Mouse (Mus musculus): ENCODE results near the gene Wfdc15a. TPM values are rescaled to one million over a fixed set of nuclear protein-coding genes. Genes with fewer than 3 reads are reported as not detected.

Wfdc15a gene
- polyA plus RNA-seq, 1 experiment from 2014 or later = not detected

- Histone ChIP-seq H3K27me3 (no peaks in the 10 kb centered on the region), H3K9ac (no peak overlapping the region), H3K9me3 (no peaks in the 10 kb centered on the region), H3K4me3 (no peak overlapping the region), H3K36me3 (no peaks in the 10 kb centered on the region), H3K4me1 (replicated peaks) (no peaks in the 10 kb centered on the region), H3K4me2 (no peak overlapping the region), H3K27ac (replicated peaks) (no peak overlapping the region)
- 81% methylated on average over 5 of the region's 5 CpGs for WGBS
- ATAC-seq (ENCODE audit: low read depth) = no peak
These were observed 4.8 kb downstream of the Wfdc15a start for GRCm38 (mm10) chr2:164194959-164195630.

- Histone ChIP-seq H3K27me3 (no peaks in the 10 kb centered on the region), H3K36me3 (no peaks in the 10 kb centered on the region), H3K4me2 (no peak overlapping the region), H3K9ac (no peak overlapping the region), H3K4me3 (no peak overlapping the region), H3K9me3 (no peaks in the 10 kb centered on the region), H3K27ac (replicated peaks) (no peak overlapping the region), H3K4me1 (replicated peaks) (no peaks in the 10 kb centered on the region)
- no peak for ATAC-seq (ENCODE audit: low read depth)
These were observed 7.7 kb downstream of the Wfdc15a start for GRCm38 (mm10) chr2:164192279-164192678.

GRCm38 (mm10) chr2:164190576-164190975 is 9.4 kb downstream of the Wfdc15a start, which contains the start of gene Wfdc12:
Gene Wfdc12 (minus strand): TSS chr2:164190608.
- 87% methylated on average over 6 of the region's 6 CpGs for WGBS
- Histone ChIP-seq H3K4me3 (no peak within 1 kb of the TSS), H3K9ac (no peak within 1 kb of the TSS), H3K36me3 (no peaks in the 10 kb centered on the region), H3K27ac (replicated peaks) (no peak within 1 kb of the TSS), H3K4me2 (no peak within 1 kb of the TSS), H3K4me1 (replicated peaks) (no peaks in the 10 kb centered on the region), H3K27me3 (no peaks in the 10 kb centered on the region), H3K9me3 (no peaks in the 10 kb centered on the region)
- no peak for ATAC-seq (ENCODE audit: low read depth)

DNA sequence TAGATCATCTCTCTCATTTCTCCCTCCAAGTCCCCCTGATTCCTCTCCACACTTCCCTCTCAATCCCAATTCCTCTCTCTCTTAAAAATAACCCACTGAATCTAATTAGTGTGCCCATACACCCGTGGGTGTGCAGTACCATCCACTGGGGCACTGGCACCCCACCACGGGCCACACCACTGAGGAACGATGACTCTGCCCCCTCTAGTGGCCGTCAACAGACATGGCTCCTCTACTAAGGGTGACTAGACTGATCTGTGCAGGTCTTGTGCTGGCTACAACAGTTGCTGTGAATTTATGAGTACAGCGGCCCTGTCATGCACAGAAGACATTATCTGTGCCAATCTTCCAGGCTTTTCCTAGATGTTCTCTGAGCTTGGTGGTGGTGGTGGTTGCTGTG is 11.2 kb downstream of the Wfdc15a start:
- H3K27ac ChIP-seq (replicated peaks) = no peak overlapping the region
- H3K9me3 ChIP-seq = no peaks in the 10 kb centered on the region
- 34% methylated on average over 5 of the region's 5 CpGs for WGBS
- H3K4me2 ChIP-seq = no peak overlapping the region
- no peaks in the 10 kb centered on the region for H3K27me3 ChIP-seq
- H3K36me3 ChIP-seq = no peaks in the 10 kb centered on the region
- no peak for ATAC-seq (ENCODE audit: low read depth)
- no peak overlapping the region for H3K9ac ChIP-seq
- no peaks in the 10 kb centered on the region for H3K4me1 ChIP-seq (replicated peaks)
- H3K4me3 ChIP-seq = no peak overlapping the region

- H3K9me3 ChIP-seq = no peaks in the 10 kb centered on the region
- no peak for ATAC-seq (ENCODE audit: low read depth)
- no peak overlapping the region for H3K4me2 ChIP-seq
- H3K9ac ChIP-seq = no peak overlapping the region
- no peaks in the 10 kb centered on the region for H3K27me3 ChIP-seq
- H3K36me3 ChIP-seq = no peaks in the 10 kb centered on the region
- H3K4me3 ChIP-seq = no peak overlapping the region
- WGBS = 48% methylated on average over 9 of the region's 9 CpGs
- no peaks in the 10 kb centered on the region for H3K4me1 ChIP-seq (replicated peaks)
- H3K27ac ChIP-seq (replicated peaks) = no peak overlapping the region
These were observed 15.7 kb downstream of the Wfdc15a start for GRCm38 (mm10) chr2:164184145-164184719.

DNA sequence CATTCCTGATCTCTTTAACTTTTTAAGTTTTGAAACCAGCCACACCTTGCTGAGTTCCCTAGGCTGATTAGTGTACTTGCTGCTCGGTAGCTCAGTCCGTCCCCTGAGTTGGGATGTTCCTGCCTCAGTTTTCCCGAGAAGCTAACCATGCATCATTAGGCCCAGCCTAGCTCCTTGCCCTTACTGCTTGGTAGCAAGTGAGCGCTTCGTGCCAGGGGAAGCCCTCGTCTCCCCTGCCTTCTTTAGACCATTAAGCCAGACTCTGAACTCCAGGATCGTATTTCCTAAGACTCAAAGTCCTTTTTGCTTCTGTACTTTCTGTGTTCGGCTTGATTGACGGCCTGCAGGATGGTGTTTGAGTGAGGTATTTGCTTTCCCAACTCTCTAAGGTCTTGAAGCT is 16.6 kb downstream of the Wfdc15a start:
- H3K4me2 ChIP-seq = no peak overlapping the region
- no peak overlapping the region for H3K9ac ChIP-seq
- ATAC-seq (ENCODE audit: low read depth) = no peak
- WGBS = 79% methylated on average over 9 of the region's 9 CpGs
- H3K9me3 ChIP-seq = no peaks in the 10 kb centered on the region
- no peaks in the 10 kb centered on the region for H3K4me1 ChIP-seq (replicated peaks)
- no peak overlapping the region for H3K4me3 ChIP-seq
- H3K36me3 ChIP-seq = no peaks in the 10 kb centered on the region
- no peak overlapping the region for H3K27ac ChIP-seq (replicated peaks)
- no peaks in the 10 kb centered on the region for H3K27me3 ChIP-seq

DNA sequence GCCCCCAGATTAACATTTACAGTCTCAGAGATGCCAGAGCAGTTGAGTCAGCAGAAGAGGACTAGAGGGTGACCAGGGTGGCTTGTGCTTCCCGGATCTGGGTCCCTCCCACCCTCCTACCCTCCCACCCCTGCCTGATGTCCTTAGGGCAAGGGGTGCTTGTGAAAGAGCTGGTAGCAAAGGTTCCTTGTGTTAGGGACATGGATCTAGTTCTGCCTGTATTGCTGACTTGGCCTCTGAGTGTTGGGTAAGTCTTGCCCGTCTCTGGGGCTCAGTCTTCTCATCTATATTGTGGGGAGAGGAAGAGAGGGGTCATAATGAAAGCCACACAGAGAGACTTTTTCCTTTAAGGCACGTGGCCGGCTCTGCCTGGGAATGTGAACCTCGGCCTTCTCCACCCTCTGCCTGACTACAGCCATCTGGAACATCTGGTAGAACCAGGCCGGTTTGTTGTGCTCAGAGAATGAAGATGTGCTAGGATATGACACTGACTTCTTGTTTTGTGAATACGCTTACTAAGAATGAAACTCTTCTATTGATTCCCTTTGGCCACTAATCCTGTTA is 17.2 kb downstream of the Wfdc15a start, which contains the start of gene Wfdc5:
Gene Wfdc5 (minus strand): TSS at position 51 of the 564 bp plus-strand sequence.
- no peaks in the 10 kb centered on the region for H3K27me3 ChIP-seq
- WGBS = 80% methylated on average over 7 of the region's 7 CpGs
- H3K9ac ChIP-seq = no peak within 1 kb of the TSS
- no peaks in the 10 kb centered on the region for H3K9me3 ChIP-seq
- no peak within 1 kb of the TSS for H3K4me3 ChIP-seq
- ATAC-seq (ENCODE audit: low read depth) = no peak
- H3K4me1 ChIP-seq (replicated peaks) = no peaks in the 10 kb centered on the region
- no peaks in the 10 kb centered on the region for H3K36me3 ChIP-seq
- no peak within 1 kb of the TSS for H3K27ac ChIP-seq (replicated peaks)
- H3K4me2 ChIP-seq = no peak within 1 kb of the TSS

DNA sequence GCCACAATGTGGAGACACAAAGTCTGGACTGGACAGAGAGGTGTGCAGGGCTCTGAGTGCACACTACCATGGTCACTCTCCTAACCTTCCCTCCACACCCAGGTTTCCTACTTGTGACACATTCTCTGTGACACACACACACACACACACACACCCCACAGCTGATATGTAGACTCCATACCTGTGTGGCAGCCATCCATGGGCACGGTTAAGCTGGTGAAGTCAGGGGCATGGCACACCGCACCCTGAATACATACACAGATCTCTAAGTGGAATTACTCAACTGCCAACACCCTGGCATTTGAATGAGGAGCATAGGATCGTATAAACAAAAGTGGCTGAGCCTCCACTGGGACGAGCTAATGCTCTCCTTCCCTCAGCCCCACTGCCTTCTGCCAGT is 19.2 kb downstream of the Wfdc15a start:
- no peaks in the 10 kb centered on the region for H3K36me3 ChIP-seq
- no peak overlapping the region for H3K27ac ChIP-seq (replicated peaks)
- no peaks in the 10 kb centered on the region for H3K27me3 ChIP-seq
- no peak overlapping the region for H3K9ac ChIP-seq
- no peaks in the 10 kb centered on the region for H3K9me3 ChIP-seq
- H3K4me1 ChIP-seq (replicated peaks) = no peaks in the 10 kb centered on the region
- ATAC-seq (ENCODE audit: low read depth) = no peak
- 93% methylated on average over 4 of the region's 4 CpGs for WGBS
- no peak overlapping the region for H3K4me2 ChIP-seq
- no peak overlapping the region for H3K4me3 ChIP-seq

DNA sequence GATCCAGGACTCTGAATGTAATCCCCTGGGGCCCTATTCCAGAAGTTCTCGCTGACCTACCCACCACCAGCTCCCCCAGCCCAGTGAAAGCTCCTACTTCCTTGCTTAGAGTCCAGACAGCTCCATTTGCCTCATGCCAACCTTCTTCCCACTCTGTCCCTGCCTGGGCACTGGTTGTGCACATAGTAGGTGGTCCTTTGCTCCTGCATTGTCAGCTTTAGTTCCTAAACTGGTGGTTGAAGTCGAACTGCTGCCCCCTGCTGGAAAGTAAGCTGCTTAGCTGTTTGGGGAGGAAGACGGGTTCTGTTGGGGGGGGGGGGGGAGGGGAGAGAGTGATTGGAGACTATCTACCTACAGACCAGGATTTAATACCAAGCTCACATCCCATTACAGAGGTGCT is 19.8 kb downstream of the Wfdc15a start:
- Histone ChIP-seq H3K4me3 (no peak overlapping the region), H3K36me3 (no peaks in the 10 kb centered on the region), H3K9ac (no peak overlapping the region), H3K9me3 (no peaks in the 10 kb centered on the region), H3K4me1 (replicated peaks) (no peaks in the 10 kb centered on the region), H3K4me2 (no peak overlapping the region), H3K27me3 (0 out of 2 replicates have a peak, but pooled peaks cover under 1% of the 10 kb centered on the region), H3K27ac (replicated peaks) (no peak overlapping the region)
- no peak for ATAC-seq (ENCODE audit: low read depth)
- 28% methylated on average over 3 of the region's 3 CpGs for WGBS

DNA sequence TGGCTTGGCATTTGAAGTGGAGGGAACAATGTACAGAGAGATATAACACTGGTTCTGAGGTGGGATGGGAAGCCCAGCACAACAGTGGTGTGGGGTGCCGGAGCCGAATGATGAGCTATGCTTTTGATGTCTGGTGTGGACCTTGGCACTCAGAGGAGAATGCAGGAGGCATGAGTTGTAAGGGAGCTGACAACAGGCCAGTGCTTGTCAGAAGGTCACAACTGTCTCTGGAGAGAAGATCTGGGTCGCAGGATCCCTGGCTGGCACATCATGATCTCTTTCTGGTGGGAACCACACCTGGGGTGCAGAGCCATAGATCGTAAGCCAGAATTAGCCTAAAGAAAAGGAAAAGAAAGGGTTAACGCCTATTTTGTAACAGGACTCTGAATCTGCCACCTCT is 22.1 kb downstream of the Wfdc15a start:
- no peak for ATAC-seq (ENCODE audit: low read depth)
- H3K9me3 ChIP-seq = no peaks in the 10 kb centered on the region
- no peak overlapping the region for H3K27ac ChIP-seq (replicated peaks)
- WGBS = 84% methylated on average over 5 of the region's 5 CpGs
- H3K4me1 ChIP-seq (replicated peaks) = no peaks in the 10 kb centered on the region
- H3K36me3 ChIP-seq = no peaks in the 10 kb centered on the region
- H3K9ac ChIP-seq = no peak overlapping the region
- H3K4me2 ChIP-seq = no peak overlapping the region
- peaks cover 15% of the 10 kb centered on the region for H3K27me3 ChIP-seq
- H3K4me3 ChIP-seq = no peak overlapping the region

DNA sequence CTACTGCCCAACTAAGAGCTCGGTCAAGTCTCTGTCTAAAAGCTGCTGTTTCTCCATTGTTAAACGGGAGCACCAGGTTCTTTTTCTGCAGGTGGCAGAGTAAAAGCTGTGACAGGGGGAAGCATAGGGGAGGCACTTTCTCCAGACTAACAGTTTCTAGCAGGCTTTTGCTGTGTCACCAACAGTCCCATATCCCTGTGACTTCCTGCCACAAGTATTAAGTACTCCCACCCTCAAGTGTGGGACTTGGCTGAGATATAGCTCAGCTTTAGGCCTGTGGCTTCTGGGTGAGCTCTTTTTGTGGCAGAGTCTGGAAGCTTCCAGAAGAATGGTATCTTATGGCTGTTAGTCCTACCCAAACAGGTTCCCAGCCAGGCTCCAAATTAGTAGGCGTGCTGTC is 24.1 kb downstream of the Wfdc15a start:
- H3K9me3 ChIP-seq = no peaks in the 10 kb centered on the region
- peaks cover 34% of the 10 kb centered on the region for H3K27me3 ChIP-seq
- H3K27ac ChIP-seq (replicated peaks) = no peak overlapping the region
- ATAC-seq (ENCODE audit: low read depth) = no peak
- no peak overlapping the region for H3K4me2 ChIP-seq
- peaks cover 9% of the 10 kb centered on the region for H3K4me1 ChIP-seq (replicated peaks)
- H3K36me3 ChIP-seq = no peaks in the 10 kb centered on the region
- WGBS = 82% methylated on average over 3 of the region's 3 CpGs
- no peak overlapping the region for H3K4me3 ChIP-seq
- no peak overlapping the region for H3K9ac ChIP-seq

DNA sequence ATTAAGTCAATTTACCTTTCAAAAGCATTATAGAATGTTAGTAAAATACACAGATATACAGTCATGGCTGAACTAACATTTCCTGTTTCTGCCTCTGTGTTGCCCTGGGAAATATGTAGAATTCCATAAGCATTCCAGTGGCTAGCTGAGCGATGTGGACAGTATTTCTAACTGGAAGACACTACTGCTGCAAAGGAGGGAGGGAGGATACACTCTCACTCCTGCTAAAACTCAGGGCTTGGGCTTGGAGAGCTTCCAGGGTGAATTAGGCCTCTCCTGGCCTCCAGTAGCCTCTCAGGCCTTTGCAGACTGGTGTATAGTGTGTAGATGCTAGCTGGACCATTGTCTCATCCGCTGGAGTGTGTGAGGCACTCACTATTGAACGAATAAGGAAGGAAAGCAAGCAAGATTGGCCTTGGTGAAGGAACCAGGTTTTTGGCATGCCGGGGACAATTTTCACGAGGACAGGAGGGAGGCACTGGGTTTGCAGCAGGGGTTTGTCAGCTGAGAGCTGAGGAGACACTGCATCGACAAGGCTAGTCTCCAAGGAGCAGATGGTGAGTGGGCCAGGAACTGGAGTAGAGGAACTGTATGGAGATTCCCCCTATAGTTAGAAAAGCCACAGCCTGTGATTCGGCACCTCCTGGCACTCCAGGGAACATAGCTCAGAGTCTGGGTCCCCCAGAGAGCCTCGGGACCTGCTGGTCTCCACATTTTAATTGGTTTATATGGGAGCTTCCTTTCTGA is 25.1 kb downstream of the Wfdc15a start:
- no peak for ATAC-seq (ENCODE audit: low read depth)
- H3K27me3 ChIP-seq = peaks cover 44% of the 10 kb centered on the region

More for the DNA sequence above, 25.1 kb downstream of the Wfdc15a start:
- Histone ChIP-seq H3K4me3 (no peak overlapping the region), H3K9ac (no peak overlapping the region), H3K36me3 (no peaks in the 10 kb centered on the region), H3K27ac (replicated peaks) (no peak overlapping the region), H3K9me3 (no peaks in the 10 kb centered on the region), H3K4me1 (replicated peaks) (peaks cover 19% of the 10 kb centered on the region), H3K4me2 (no peak overlapping the region)
- 77% methylated on average over 8 of the region's 8 CpGs for WGBS
